17 mouse cellular contexts compared by ENCODE assay signal in the genomic region with DNA sequence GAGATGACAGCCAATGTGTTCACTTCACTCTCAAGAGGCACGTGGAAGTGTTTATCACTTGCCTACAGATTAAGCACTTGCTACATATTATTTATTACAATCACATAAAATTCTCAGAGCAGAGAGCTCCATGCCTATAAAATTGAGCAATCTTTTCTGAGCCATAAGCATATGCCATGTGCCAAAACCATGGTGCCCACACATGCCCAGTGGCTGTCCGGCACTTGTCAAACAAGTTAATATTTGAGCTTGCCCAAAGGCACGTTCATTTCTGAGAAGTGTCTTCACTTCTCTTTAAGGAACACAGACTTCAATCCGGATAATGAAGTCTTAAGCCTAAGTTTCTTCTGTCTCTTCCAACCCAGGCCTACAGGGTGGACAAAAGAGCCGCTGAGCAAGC.
"Had no signal": no experiment of that assay in that cellular context is flagged by ENCODE, and none has a peak within 500 bp of the region (broad histone marks: within the 10 kb centered on the region; RNA-seq: fewer than 3 reads in every experiment).

No protein-coding gene starts in this region.

- H3K27me3 ChIP-seq: neural tube, embryonic 12.5 days; neural tube, embryonic 13.5 days; neural tube, embryonic 15.5 days; stomach, embryonic 15.5 days had no signal

- H3K4me1 ChIP-seq: neural tube, embryonic 12.5 days; stomach, embryonic 15.5 days had no signal

- H3K36me3 ChIP-seq: neural tube, embryonic 12.5 days; neural tube, embryonic 13.5 days; neural tube, embryonic 15.5 days; stomach, embryonic 15.5 days had no signal

- DNase-seq: retina, postnatal 1 day; right cerebral cortex, adult 18-20 months; right cerebral cortex, postnatal 14 days; right cerebral cortex, postnatal 25 days; right cerebral cortex, postnatal 4 days; spleen, adult 18-20 months; thymus, adult 18-20 months; thymus, adult 2 months; thymus, postnatal 14 days; thymus, postnatal 25 days; thymus, postnatal 36 days; thymus, postnatal 4 days had no signal

- H3K4me3 ChIP-seq: neural tube, embryonic 12.5 days; neural tube, embryonic 13.5 days; neural tube, embryonic 15.5 days; stomach, embryonic 15.5 days had no signal

- H3K27ac ChIP-seq: neural tube, embryonic 12.5 days; neural tube, embryonic 13.5 days; neural tube, embryonic 15.5 days; stomach, embryonic 15.5 days; stomach, postnatal 0 days had no signal
